Mouse (Mus musculus) neutrophil, adult 59 days (primary cell): ENCODE data around the gene Scube3. TPM values are rescaled to one million over a fixed set of nuclear protein-coding genes. Genes with fewer than 3 reads are reported as not detected.

Experiments
- total RNA-seq, 2 experiments: library from RNA; stranded (reverse); gene quantifications; 1 replicate in 1 of 2; 2 replicates in 1 of 2; pipeline ENCODE4 v1.2.4; 2023

Scube3 gene
- total RNA-seq, result not detected

DNA sequence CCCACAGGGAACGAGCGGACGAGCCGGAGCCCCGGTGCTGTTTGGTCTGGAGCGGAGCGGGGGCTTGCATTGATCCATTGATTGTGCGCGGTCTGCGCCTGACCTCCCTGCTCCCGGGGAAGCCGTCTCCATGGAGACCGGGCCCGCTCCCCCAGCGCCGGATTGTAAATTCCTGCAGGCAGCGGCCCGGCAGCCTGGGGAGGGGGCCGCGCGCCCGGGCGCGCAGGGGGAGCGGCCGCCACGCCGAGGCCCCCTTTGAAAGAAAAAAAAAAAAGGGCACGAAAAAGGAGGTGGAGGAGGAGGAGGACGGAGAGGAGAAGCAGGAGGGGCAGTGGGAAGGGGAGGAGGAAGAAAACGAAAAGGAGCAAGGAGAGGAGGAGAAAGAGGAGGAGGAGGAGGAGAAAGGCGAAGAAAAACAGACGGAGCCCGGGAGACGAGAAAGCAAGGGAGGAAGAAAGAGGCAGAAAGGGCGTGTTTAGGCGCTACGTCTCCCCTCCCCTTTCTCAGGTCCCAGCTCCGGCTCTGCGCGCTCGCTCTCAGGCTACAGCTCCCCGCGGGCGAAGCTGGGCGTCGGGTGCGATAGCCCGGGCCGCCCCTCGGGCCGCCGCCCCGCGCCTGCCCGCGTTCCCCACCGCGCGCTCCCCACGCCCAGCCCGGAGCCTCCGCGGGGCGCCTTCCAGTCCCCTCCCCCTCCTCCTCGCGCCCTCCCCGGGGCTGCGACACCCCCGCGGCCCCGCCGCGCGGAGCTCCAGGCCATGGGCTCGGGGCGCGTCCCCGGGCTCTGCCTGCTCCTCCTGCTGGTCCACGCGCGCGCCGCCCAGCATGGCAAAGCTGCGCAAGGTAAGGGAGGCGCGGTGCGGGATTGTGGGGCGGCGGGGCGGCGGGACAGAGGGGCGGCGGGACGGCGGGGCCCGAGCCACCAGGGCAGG, at the start of gene Scube3:
Scube3 (plus strand) TSS at position 371 of the 929 bp plus-strand sequence.

DNA sequence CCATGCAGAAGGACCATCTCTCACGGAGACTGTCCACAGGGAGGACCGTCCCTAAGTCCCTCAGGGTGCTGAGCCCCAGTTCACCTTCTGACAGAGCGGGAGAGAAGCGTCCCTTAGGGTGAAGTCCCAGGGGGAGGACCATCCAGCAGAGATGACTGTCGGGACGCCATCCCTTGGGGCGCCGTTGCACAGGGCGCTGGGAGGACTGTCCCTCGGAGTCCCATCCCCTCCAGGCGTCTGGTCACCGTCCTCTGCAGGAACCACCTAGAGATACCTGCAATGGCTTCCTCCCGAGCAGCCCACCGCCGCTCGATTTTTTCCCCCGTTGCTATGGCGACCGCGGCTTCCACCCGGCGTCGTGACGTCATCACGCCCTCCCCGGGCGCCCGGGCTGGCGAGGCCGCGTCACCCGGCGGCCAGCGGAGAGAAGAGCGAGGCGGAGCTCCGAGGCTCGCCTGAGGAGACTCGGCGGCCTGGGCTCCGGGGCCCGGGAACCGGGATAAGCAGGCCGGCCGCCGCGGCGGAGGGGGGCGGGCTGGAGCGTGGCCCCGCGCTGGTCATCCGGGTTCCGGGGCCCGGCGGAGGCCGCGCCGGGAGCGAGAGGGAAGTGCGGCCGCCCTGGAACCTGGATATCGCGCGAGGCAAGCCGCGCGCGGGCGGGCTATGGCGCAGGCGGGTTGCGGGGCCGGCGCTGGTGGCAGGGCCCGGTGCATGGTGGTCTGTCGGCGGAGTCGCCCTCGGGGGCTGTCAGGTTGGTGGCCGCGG, 35.0 kb downstream of the Scube3 start, which contains the start of gene Zfp523:
Zfp523 (plus strand) TSS at position 355 of the 765 bp plus-strand sequence.

DNA sequence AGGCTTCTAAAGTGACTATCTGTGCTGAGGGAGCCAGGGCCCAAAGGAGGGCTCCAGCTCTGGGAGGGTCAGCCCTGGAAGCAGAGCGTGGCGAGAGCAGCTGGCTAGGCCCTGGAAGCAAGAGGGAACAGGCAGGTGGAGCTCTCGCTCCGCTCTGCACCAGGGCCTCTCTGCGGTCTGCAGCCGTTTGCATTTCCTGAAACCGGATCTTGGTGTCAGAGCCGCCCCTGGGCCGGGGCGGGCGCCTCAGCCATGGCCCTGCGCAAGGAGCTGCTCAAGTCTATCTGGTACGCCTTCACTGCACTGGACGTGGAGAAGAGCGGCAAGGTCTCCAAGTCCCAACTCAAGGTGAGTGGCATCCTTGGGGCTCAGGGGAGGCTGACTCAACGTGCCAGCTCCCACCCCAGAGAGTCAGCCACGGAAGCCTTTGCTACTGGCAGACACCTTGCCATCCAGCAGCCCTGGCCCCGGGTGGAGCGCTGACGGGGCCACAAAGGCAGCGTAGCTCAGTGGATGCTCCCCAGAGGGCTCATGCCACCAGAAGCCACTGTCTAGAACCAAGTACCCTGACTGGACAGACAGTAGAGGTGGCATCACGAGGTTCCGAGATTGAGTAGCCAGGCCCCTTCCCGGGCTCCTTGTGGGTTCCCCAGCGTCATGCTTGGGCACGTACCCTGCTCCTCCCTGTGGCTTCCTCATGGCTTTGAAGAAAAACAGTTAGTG, 65.8 kb downstream of the Scube3 start, which contains the start of gene Def6:
Def6 (plus strand) TSS at position 188 of the 723 bp plus-strand sequence.

Other genes with a start within 250 kb of the Scube3 start
- gene Anks1, start 232.8 kb upstream of the Scube3 start, total RNA-seq, result 100 to 1,000 TPM; 100 to 110 TPM
- 10 to 100 TPM; 26.3 to 31.1 TPM for gene Taf11, start 232.3 kb upstream of the Scube3 start, total RNA-seq
- 1 to 10 TPM in 1 of 2 experiments, under 1 TPM in 1; 0.55 to 1.0 TPM for gene Tcp11, start 61.5 kb upstream of the Scube3 start, total RNA-seq
- 10 to 100 TPM; 12.1 to 14.1 TPM for gene Zfp523, start 35.0 kb downstream of the Scube3 start, total RNA-seq
- 100 to 1,000 TPM in 1 of 2 experiments, 10 to 100 TPM in 1; 96.9 to 106 TPM for gene Def6, start 65.6 kb downstream of the Scube3 start, total RNA-seq
- gene Ppard, start 90.6 kb downstream of the Scube3 start, total RNA-seq, result 10 to 100 TPM; 22.3 to 26.8 TPM
- 10 to 100 TPM; 14.2 to 14.9 TPM for gene Fance, start 171.4 kb downstream of the Scube3 start, total RNA-seq
- gene Rpl10a, start 186.3 kb downstream of the Scube3 start, total RNA-seq, result 100 to 1,000 TPM; 528 to 601 TPM
- 1 to 10 TPM in 1 of 2 experiments, under 1 TPM in 1; 0.55 to 1.7 TPM for gene Tead3, start 208.7 kb downstream of the Scube3 start, total RNA-seq
- gene Tulp1, start 223.1 kb downstream of the Scube3 start, total RNA-seq, result not detected